Mouse (Mus musculus): ENCODE results near the gene Fli1.

DNA sequence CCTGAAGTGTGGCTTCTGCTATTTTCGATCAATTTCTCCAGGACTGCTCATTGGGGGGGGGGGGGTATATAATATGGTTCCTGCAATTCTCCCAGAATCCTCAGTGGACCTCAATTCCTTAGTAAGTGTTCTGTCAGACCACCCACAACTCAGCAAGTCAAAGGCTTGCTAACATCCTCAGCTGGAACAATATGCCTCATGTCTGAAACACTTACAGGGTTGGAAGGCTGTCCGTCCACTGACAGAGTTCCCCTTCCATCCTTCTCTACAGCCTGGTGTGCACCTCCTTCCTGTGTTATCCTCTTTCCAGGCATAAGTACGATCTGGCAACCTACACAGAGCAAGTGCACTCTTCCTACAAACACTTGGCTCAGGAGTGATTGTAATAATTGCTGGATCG lies 20.2 kb upstream of the Fli1 start:
- no peak for TF ChIP-seq NRF1 (IDR thresholded peaks at IDR 0.05; ENCODE audit: insufficient read depth, low read depth, low read length, poor library complexity, severe bottlenecking)
- no peak for TF ChIP-seq EP300 (IDR thresholded peaks at IDR 0.05; ENCODE audit: low read depth in 1 of 2, low read length in 2 of 2)
- no peak for TF ChIP-seq ZC3H11A (IDR thresholded peaks at IDR 0.05; ENCODE audit: low read depth, low read length)
- TF ChIP-seq CTCF (IDR thresholded peaks at IDR 0.05 in 2 of 3, conservative IDR thresholded peaks at IDR 0.05 in 1 of 3; ENCODE audit: control insufficient read depth in 1 of 3, insufficient read depth in 1 of 3, low read depth in 2 of 3, low read length in 3 of 3, poor library complexity in 1 of 3, severe bottlenecking in 1 of 3): no peak
- no peak for TF ChIP-seq SMC3 (IDR thresholded peaks at IDR 0.05; ENCODE audit: low read depth, low read length)
- TF ChIP-seq POLR2A (IDR thresholded peaks at IDR 0.05; ENCODE audit: control insufficient read depth in 1 of 2, insufficient read depth in 1 of 2, low read depth in 1 of 2, low read length in 2 of 2, poor library complexity in 1 of 2): no peak
- TF ChIP-seq ETS1 (IDR thresholded peaks at IDR 0.05; ENCODE audit: low read depth, low read length): no peak
- TF ChIP-seq MXI1 (IDR thresholded peaks at IDR 0.05; ENCODE audit: low read depth, low read length): no peak
- TF ChIP-seq CHD2 (IDR thresholded peaks at IDR 0.05; ENCODE audit: low read length): no peak
- TF ChIP-seq CHD1 (IDR thresholded peaks at IDR 0.05; ENCODE audit: low read depth, low read length): no peak
- no peak for TF ChIP-seq MAZ (IDR thresholded peaks at IDR 0.05; ENCODE audit: low read depth, low read length)
- no peak for TF ChIP-seq RAD21 (IDR thresholded peaks at IDR 0.05; ENCODE audit: low read depth, low read length)
- TF ChIP-seq UBTF (IDR thresholded peaks at IDR 0.05; ENCODE audit: borderline replicate concordance, insufficient read depth, low read depth, low read length): no peak
